Comparison of ENCODE assay signal across 24 mouse cellular contexts in genomic region chr11:103910531-103910930, GRCm38 (mm10).
"Had no signal": no experiment of that assay in that cellular context is flagged by ENCODE, and none has a peak within 500 bp of the region (broad histone marks: within the 10 kb centered on the region; RNA-seq: fewer than 3 reads in every experiment).

No protein-coding gene starts in this region.

- H3K27me3 ChIP-seq: heart, embryonic 13.5 days; heart, embryonic 15.5 days; hindbrain, embryonic 12.5 days; intestine, embryonic 15.5 days; limb, embryonic 13.5 days; limb, embryonic 15.5 days; liver, embryonic 12.5 days had no signal

- DNase-seq: gastrocnemius, adult 2 months; gastrocnemius, postnatal 10 days; gastrocnemius, postnatal 25 days; heart, adult 2 months; heart, postnatal 4 days; kidney, adult 18-20 months; kidney, adult 8-10 months; kidney, postnatal 10 days; kidney, postnatal 25 days; layer of hippocampus, postnatal 36 days; left cerebral cortex, postnatal 4 days had no signal

- ATAC-seq: hindbrain, embryonic 16.5 days; inflammation-experienced regulatory T-cells, adult 6 months; intestine, embryonic 15.5 days; intestine, postnatal 0 days; liver, embryonic 12.5 days had no signal

- H3K4me3 ChIP-seq: gastrocnemius, adult 2 months; heart, adult 2 months; heart, embryonic 13.5 days; heart, embryonic 15.5 days; hindbrain, embryonic 12.5 days; intestine, embryonic 15.5 days; layer of hippocampus, adult 2 months; limb, embryonic 13.5 days; limb, embryonic 15.5 days; liver, embryonic 12.5 days had no signal

- H3K9ac ChIP-seq: heart, embryonic 13.5 days; heart, embryonic 15.5 days; hindbrain, embryonic 12.5 days; hindbrain, embryonic 14.5 days; intestine, embryonic 15.5 days; limb, embryonic 13.5 days; limb, embryonic 15.5 days; liver, embryonic 12.5 days; liver, embryonic 14.5 days had no signal

- H3K9me3 ChIP-seq: heart, embryonic 13.5 days; heart, embryonic 15.5 days; hindbrain, embryonic 12.5 days; intestine, embryonic 15.5 days; limb, embryonic 13.5 days; limb, embryonic 15.5 days; liver, embryonic 12.5 days had no signal

- H3K27ac ChIP-seq: gastrocnemius, adult 2 months; heart, adult 2 months; heart, embryonic 13.5 days; heart, embryonic 15.5 days; hindbrain, embryonic 12.5 days; hindbrain, embryonic 14.5 days; intestine, embryonic 15.5 days; layer of hippocampus, adult 2 months; limb, embryonic 13.5 days; limb, embryonic 15.5 days; liver, embryonic 12.5 days; liver, embryonic 14.5 days had no signal

- H3K4me2 ChIP-seq: heart, embryonic 13.5 days; heart, embryonic 15.5 days; hindbrain, embryonic 12.5 days; hindbrain, embryonic 14.5 days; intestine, embryonic 15.5 days; limb, embryonic 13.5 days; limb, embryonic 15.5 days; liver, embryonic 12.5 days had no signal

- H3K4me1 ChIP-seq: heart, embryonic 13.5 days; heart, embryonic 15.5 days; hindbrain, embryonic 12.5 days; intestine, embryonic 15.5 days; limb, embryonic 13.5 days; limb, embryonic 15.5 days; liver, embryonic 12.5 days had no signal
